Mouse (Mus musculus) spleen, adult 12 weeks (tissue): ENCODE data around the gene Mei1.

Experiments used
- DNase-seq: peaks from one replicate; pipeline ENCODE4 v3.0.0; 2022; ENCODE audit warnings: low spot score

Mei1 gene

DNA sequence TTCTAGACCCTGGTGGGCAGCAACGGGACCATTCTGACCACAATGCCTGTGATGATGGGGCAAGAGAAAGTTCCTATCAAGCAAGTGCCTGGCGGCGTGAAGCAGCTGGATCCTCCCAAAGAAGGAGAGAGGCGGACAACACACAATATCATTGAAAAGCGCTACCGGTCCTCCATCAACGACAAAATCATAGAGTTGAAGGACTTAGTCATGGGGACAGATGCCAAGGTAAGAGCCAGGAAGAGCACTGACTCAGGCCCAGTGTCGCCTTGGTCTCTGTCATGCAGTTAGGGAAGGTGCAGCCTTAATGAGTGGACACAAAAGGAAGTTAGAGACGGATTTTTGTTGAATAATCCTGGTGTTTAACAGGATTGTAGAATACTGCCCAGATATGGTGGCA lies 105.3 kb downstream of the Mei1 start:
- no peak for DNase-seq
